Comparison of ENCODE assay signal across 8 mouse cellular contexts in the genomic region with DNA sequence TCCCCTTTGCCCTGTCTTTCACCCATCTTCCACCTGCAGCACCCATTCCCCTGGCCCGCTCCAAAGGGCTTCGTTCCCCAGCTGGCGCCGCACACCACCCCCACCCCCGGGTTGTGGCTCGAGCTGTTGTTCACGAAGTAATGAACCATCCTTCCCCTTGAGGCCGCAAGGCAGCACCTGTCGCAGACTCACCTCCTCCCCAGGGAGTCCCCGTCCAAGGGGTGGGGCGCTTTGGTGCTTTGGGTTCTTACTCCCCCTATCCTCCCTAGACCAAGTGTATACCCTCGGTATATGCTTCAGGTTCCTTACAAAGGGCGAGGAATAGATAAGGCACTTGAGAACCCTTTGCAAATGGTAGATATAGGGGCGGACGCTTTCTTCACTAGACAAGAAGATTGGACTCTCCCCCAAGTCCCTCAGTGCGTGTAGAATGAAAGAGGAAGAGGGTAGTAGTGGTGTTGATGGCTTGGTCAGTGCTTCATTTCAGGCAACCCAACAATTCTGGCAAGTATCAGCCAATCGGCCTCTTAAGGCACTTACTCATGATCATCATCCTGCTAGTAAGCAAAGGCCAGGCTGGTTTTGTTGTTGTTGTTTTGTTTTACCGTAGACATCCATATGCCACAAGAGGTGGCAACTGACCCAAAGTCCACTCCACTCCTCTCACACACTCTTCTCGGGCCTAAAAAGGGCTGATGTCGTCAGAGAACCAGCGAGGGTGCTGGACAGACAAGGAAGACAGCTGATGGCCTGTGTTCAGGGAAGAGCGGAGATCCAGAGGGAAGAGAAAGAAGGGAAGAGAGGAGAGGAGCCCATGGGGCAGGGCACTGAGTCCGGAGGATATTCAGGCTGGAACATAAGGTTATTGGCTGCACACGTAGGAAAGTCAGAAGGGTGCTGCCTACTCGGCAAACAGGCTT. TPM values are rescaled to one million over a fixed set of nuclear protein-coding genes. Genes with fewer than 3 reads are reported as not detected.
DNase-seq lines count a peak whose midpoint lies in the region; ATAC-seq and TF ChIP-seq lines count a peak whose summit lies in the region.

No protein-coding gene starts in this region.

- DNase-seq in testis, postnatal 14 days (ENCODE audit: low spot score): no peak
- no peak for DNase-seq in embryonic facial prominence, embryonic 14.5 days (ENCODE audit: low spot score)
- DNase-seq in left cerebral cortex, postnatal 25 days (ENCODE audit: low spot score in 2 of 2): no peak
- DNase-seq in layer of hippocampus, adult 9-11 months: no peak

- peak overlapping the region; percentile 80 for H3K27ac ChIP-seq in testis, adult 2 months (ENCODE audit: control insufficient read depth, insufficient read depth, low read depth, low read length)
- H3K27ac ChIP-seq in embryonic facial prominence, embryonic 14.5 days (replicated peaks; ENCODE audit: low read depth, low read length): peak overlapping the region; percentile 78; the same call in 1 of the 2 replicates
- no peak overlapping the region for H3K27ac ChIP-seq in hindbrain, embryonic 15.5 days (replicated peaks)
- peak overlapping the region; percentile 93 for H3K27ac ChIP-seq in lung, embryonic 15.5 days
- peak overlapping the region; percentile 84 for H3K27ac ChIP-seq in small intestine, adult 2 months (ENCODE audit: insufficient read depth, low read depth, low read length)

- H3K4me2 ChIP-seq in embryonic facial prominence, embryonic 14.5 days (ENCODE audit: low read depth, low read length): peak overlapping the region; percentile 90
- H3K4me2 ChIP-seq in hindbrain, embryonic 15.5 days: peak overlapping the region; percentile 99
- H3K4me2 ChIP-seq in lung, embryonic 15.5 days: peak overlapping the region; percentile 90

- no peaks in the 10 kb centered on the region for H3K9me3 ChIP-seq in embryonic facial prominence, embryonic 14.5 days (ENCODE audit: control insufficient read depth, low read length)
- no peaks in the 10 kb centered on the region for H3K9me3 ChIP-seq in hindbrain, embryonic 15.5 days
- H3K9me3 ChIP-seq in lung, embryonic 15.5 days: no peaks in the 10 kb centered on the region

- peak overlapping the region; percentile 85 for H3K9ac ChIP-seq in embryonic facial prominence, embryonic 14.5 days (ENCODE audit: low read depth, low read length)
- peak overlapping the region; percentile 53; the same call in 1 of the 2 replicates for H3K9ac ChIP-seq in hindbrain, embryonic 15.5 days
- no peak overlapping the region; the same call in 1 of the 2 replicates for H3K9ac ChIP-seq in lung, embryonic 15.5 days

- 47% methylated on average over 25 of the region's 25 CpGs for WGBS in embryonic facial prominence, embryonic 14.5 days
- WGBS in hindbrain, embryonic 15.5 days: 42% methylated on average over 25 of the region's 25 CpGs
- 44% methylated on average over 25 of the region's 25 CpGs for WGBS in lung, embryonic 15.5 days
- 42% methylated on average over 25 of the region's 25 CpGs for WGBS in small intestine, adult 2 months

- no peak for TF ChIP-seq CTCF in testis, adult 2 months (IDR thresholded peaks at IDR 0.05; ENCODE audit: control insufficient read depth, insufficient read depth, insufficient replicate concordance, low read depth, low read length)
- no peak for TF ChIP-seq CTCF in small intestine, adult 2 months (IDR thresholded peaks at IDR 0.05; ENCODE audit: extremely low read depth, insufficient read length, insufficient replicate concordance, low read depth, low read length)

- H3K36me3 ChIP-seq in testis, adult 2 months (ENCODE audit: control insufficient read depth, insufficient read depth, low read length): no peaks in the 10 kb centered on the region; the same call in 1 of the 2 replicates
- H3K36me3 ChIP-seq in embryonic facial prominence, embryonic 14.5 days (ENCODE audit: control insufficient read depth, insufficient read depth, low read length): peaks cover 20% of the 10 kb centered on the region; the same call in 1 of the 2 replicates
- H3K36me3 ChIP-seq in hindbrain, embryonic 15.5 days: no peaks in the 10 kb centered on the region
- H3K36me3 ChIP-seq in lung, embryonic 15.5 days: peaks cover 16% of the 10 kb centered on the region
- peaks cover 7% of the 10 kb centered on the region; the same call in 1 of the 2 replicates for H3K36me3 ChIP-seq in small intestine, adult 2 months (ENCODE audit: control insufficient read depth, insufficient read depth, low read length)

- ATAC-seq in embryonic facial prominence, embryonic 14.5 days (ENCODE audit: low read depth): peak; percentile 10; the same call in 1 of the 2 replicates
- 0 out of 2 replicates have a peak, but pooled peaks have one; percentile 3 for ATAC-seq in hindbrain, embryonic 15.5 days (ENCODE audit: low FRiP score, low read depth)
- ATAC-seq in lung, embryonic 15.5 days (ENCODE audit: borderline replicate concordance, extremely low read depth, low FRiP score, low TSS enrichment): no peak

- intact Hi-C loops in left cerebral cortex, postnatal 25 days (cut with DNase I): no loop called here

- peaks cover 64% of the 10 kb centered on the region for H3K4me1 ChIP-seq in testis, adult 2 months (ENCODE audit: control insufficient read depth, insufficient read depth, low read length)
- peaks cover 37% of the 10 kb centered on the region for H3K4me1 ChIP-seq in embryonic facial prominence, embryonic 14.5 days (ENCODE audit: control insufficient read depth, insufficient read depth, low read length)
- peaks cover 52% of the 10 kb centered on the region for H3K4me1 ChIP-seq in hindbrain, embryonic 15.5 days (replicated peaks)
- H3K4me1 ChIP-seq in lung, embryonic 15.5 days: peaks cover 60% of the 10 kb centered on the region
- peaks cover 40% of the 10 kb centered on the region for H3K4me1 ChIP-seq in small intestine, adult 2 months (ENCODE audit: control insufficient read depth, insufficient read depth, insufficient read length, low read length)

- TF ChIP-seq POLR2A in testis, adult 2 months (IDR thresholded peaks at IDR 0.05; ENCODE audit: control insufficient read depth, low read depth, low read length): no peak
- no peak for TF ChIP-seq POLR2A in small intestine, adult 2 months (IDR thresholded peaks at IDR 0.05; ENCODE audit: low read depth, low read length)

- H3K4me3 ChIP-seq in testis, adult 2 months (ENCODE audit: control insufficient read depth, low read depth, low read length): peak overlapping the region; percentile 81
- H3K4me3 ChIP-seq in embryonic facial prominence, embryonic 14.5 days (ENCODE audit: low read depth, low read length): peak overlapping the region; percentile 81
- H3K4me3 ChIP-seq in hindbrain, embryonic 15.5 days: peak overlapping the region; percentile 65
- peak overlapping the region; percentile 77 for H3K4me3 ChIP-seq in lung, embryonic 15.5 days
- H3K4me3 ChIP-seq in small intestine, adult 2 months (ENCODE audit: low read depth, low read length): peak overlapping the region; percentile 68

- H3K27me3 ChIP-seq in testis, adult 2 months (ENCODE audit: control insufficient read depth, insufficient read depth, low read length): no peaks in the 10 kb centered on the region
- peaks cover 8% of the 10 kb centered on the region; the same call in 1 of the 2 replicates for H3K27me3 ChIP-seq in embryonic facial prominence, embryonic 14.5 days (replicated peaks; ENCODE audit: control insufficient read depth, insufficient read depth, low read length)
- peaks cover 24% of the 10 kb centered on the region for H3K27me3 ChIP-seq in hindbrain, embryonic 15.5 days
- no peaks in the 10 kb centered on the region for H3K27me3 ChIP-seq in lung, embryonic 15.5 days
- no peaks in the 10 kb centered on the region for H3K27me3 ChIP-seq in small intestine, adult 2 months (ENCODE audit: control insufficient read depth, insufficient read depth, low read length)

RNA-seq across cellular contexts. Expression of gene Myo1c, which starts 4.4 kb away (rescaled TPM):
- polyA plus RNA-seq in testis, adult 2 months (2012; rRNA removed): 41.3 and 48.7 TPM in 2 replicates
- 45.5 and 49.7 TPM in 2 replicates for polyA plus RNA-seq in embryonic facial prominence, embryonic 14.5 days (2014; fragmentation: Nextera tagmentation; extraction: Ambion mirVana)
- polyA plus RNA-seq in hindbrain, embryonic 15.5 days (2015; fragmentation: Nextera tagmentation; extraction: Ambion mirVana): 11.6 and 12.6 TPM in 2 replicates
- polyA plus RNA-seq in lung, embryonic 15.5 days (2015; fragmentation: Nextera tagmentation; extraction: Ambion mirVana): 71.2 and 78.8 TPM in 2 replicates
- 23.2 and 28.7 TPM in 2 replicates for polyA plus RNA-seq in small intestine, adult 2 months (2012; rRNA removed)
- total RNA-seq in left cerebral cortex, postnatal 25 days (2021): 10 to 100 TPM; 17.4 to 19.0 TPM

RNA-seq across cellular contexts. Expression of gene Inpp5k, which starts 23.9 kb away (rescaled TPM):
- 121 and 128 TPM in 2 replicates for polyA plus RNA-seq in testis, adult 2 months (2012; rRNA removed)
- 23.7 and 29.2 TPM in 2 replicates for polyA plus RNA-seq in embryonic facial prominence, embryonic 14.5 days (2014; fragmentation: Nextera tagmentation; extraction: Ambion mirVana)
- 38.8 and 39.1 TPM in 2 replicates for polyA plus RNA-seq in hindbrain, embryonic 15.5 days (2015; fragmentation: Nextera tagmentation; extraction: Ambion mirVana)
- 26.0 TPM in 2 replicates for polyA plus RNA-seq in lung, embryonic 15.5 days (2015; fragmentation: Nextera tagmentation; extraction: Ambion mirVana)
- 14.3 and 35.3 TPM in 2 replicates for polyA plus RNA-seq in small intestine, adult 2 months (2012; rRNA removed)
- total RNA-seq in left cerebral cortex, postnatal 25 days (2021): 10 to 100 TPM; 38.5 to 41.3 TPM

RNA-seq across cellular contexts. Expression of gene Crk, which starts 24.3 kb away (rescaled TPM):
- polyA plus RNA-seq in testis, adult 2 months (2012; rRNA removed): 27.0 and 35.8 TPM in 2 replicates
- polyA plus RNA-seq in embryonic facial prominence, embryonic 14.5 days (2014; fragmentation: Nextera tagmentation; extraction: Ambion mirVana): 106 TPM in 2 replicates
- polyA plus RNA-seq in hindbrain, embryonic 15.5 days (2015; fragmentation: Nextera tagmentation; extraction: Ambion mirVana): 109 TPM in 2 replicates
- 113 and 118 TPM in 2 replicates for polyA plus RNA-seq in lung, embryonic 15.5 days (2015; fragmentation: Nextera tagmentation; extraction: Ambion mirVana)
- polyA plus RNA-seq in small intestine, adult 2 months (2012; rRNA removed): 71.4 and 111 TPM in 2 replicates
- 100 to 1,000 TPM; 125 to 137 TPM for total RNA-seq in left cerebral cortex, postnatal 25 days (2021)
